Mouse (Mus musculus) G1E (cell line): ENCODE results near the gene Cacna1c. TPM values are rescaled to one million over a fixed set of nuclear protein-coding genes. Genes with fewer than 3 reads are reported as not detected.

Experiments
- ATAC-seq: 2 replicates; pipeline ENCODE4 v1.8.0; 2016; ENCODE audit warnings: mild to moderate bottlenecking; ENCODE audit not compliant: insufficient number of reproducible peaks, poor library complexity, low FRiP score, severe bottlenecking; ENCODE audit errors: extremely low read depth
- DNase-seq: peaks from one replicate; pipeline ENCODE4 v3.0.0; 2012; ENCODE audit warnings: low spot score
- H3K27me3 ChIP-seq: 2 replicates; pipeline ENCODE4 v1.6.1; 2012; ENCODE audit warnings: mild to moderate bottlenecking, low read length, inconsistent platforms; ENCODE audit not compliant: insufficient read depth
- H3K36me3 ChIP-seq: replicated peaks from 2 replicates; pipeline ENCODE3; 2012; ENCODE audit warnings: mild to moderate bottlenecking, inconsistent platforms
- H3K4me1 ChIP-seq: 2 replicates; pipeline ENCODE4 v1.6.1; 2012; ENCODE audit warnings: low read depth, low read length, inconsistent platforms, mixed read lengths; ENCODE audit not compliant: insufficient read depth
- H3K4me3 ChIP-seq: 2 replicates; pipeline ENCODE4 v1.5.1; 2012; ENCODE audit warnings: low read depth, mild to moderate bottlenecking, inconsistent platforms, low read length, moderate library complexity, mixed read lengths
- H3K9me3 ChIP-seq: replicated peaks from 2 replicates; pipeline ENCODE4 v1.6.1; 2012; ENCODE audit warnings: inconsistent platforms
- CTCF ChIP-seq: IDR thresholded peaks from 2 replicates; pipeline ENCODE4 v1.5.1; 2012; ENCODE audit warnings: low read depth, low read length, inconsistent platforms, mixed read lengths
- GATA1 ChIP-seq: IDR thresholded peaks from 2 replicates; pipeline ENCODE4 v1.6.1; 2012; ENCODE audit warnings: borderline replicate concordance, low read length, inconsistent platforms, mixed read lengths
- GATA2 ChIP-seq: IDR thresholded peaks from 2 replicates; pipeline ENCODE4 v1.6.1; 2012; ENCODE audit warnings: low read depth, low read length, inconsistent platforms, borderline replicate concordance
- POLR2AphosphoS5 ChIP-seq: IDR thresholded peaks from 2 replicates; pipeline ENCODE4 v1.6.1; 2012; ENCODE audit warnings: low read depth, low read length, inconsistent platforms; ENCODE audit not compliant: insufficient replicate concordance
- TAL1 ChIP-seq: conservative IDR thresholded peaks from 2 replicates; pipeline ENCODE4 v1.6.1; 2012; ENCODE audit warnings: low read depth, low read length, inconsistent platforms, mixed read lengths
- polyA plus RNA-seq: library from polyadenylated mRNA; stranded (reverse); fragments of >175 nt; gene quantifications from 2 replicates; pipeline ENCODE4 v1.2.3, GENCODE M21; 2012
- total RNA-seq, 2 experiments: library from RNA; stranded (forward) in 1 of 2; stranded (reverse) in 1 of 2; fragments of 200-1000 nt in 1 of 2; fragments of >200 nt in 1 of 2; fragmentation: Nextera tagmentation in 1 of 2; gene quantifications; 2 replicates each; pipeline ENCODE4 v1.2.3; 2014 to 2017

The Cacna1c gene
- total and polyA plus RNA-seq, 3 experiments = 0.11 TPM; not detected in 2

GRCm38 (mm10) chr6:119118371-119118770, 77.8 kb downstream of the Cacna1c start:
- DNase-seq = no peak
- peaks cover 24% of the 10 kb centered on the region for H3K9me3 ChIP-seq

GRCm38 (mm10) chr6:119116290-119116689, 79.9 kb downstream of the Cacna1c start:
- Histone ChIP-seq H3K4me3 (no peak overlapping the region), H3K9me3 (peaks cover 24% of the 10 kb centered on the region), H3K27me3 (no peaks in the 10 kb centered on the region), H3K36me3 (no peaks in the 10 kb centered on the region), H3K4me1 (no peaks in the 10 kb centered on the region)
- no peak for ATAC-seq
- DNase-seq = no peak
- no peak for TF ChIP-seq TAL1
- no peak for TF ChIP-seq CTCF
- TF ChIP-seq GATA2 = no peak
- TF ChIP-seq GATA1 = no peak
- no peak for TF ChIP-seq POLR2AphosphoS5

More at GRCm38 (mm10) chr6:119118371-119118770, 77.8 kb downstream of the Cacna1c start:
- ATAC-seq = no peak
- no peaks in the 10 kb centered on the region for H3K36me3 ChIP-seq
- no peak overlapping the region for H3K4me3 ChIP-seq
- TF ChIP-seq GATA2 (no peak), GATA1 (no peak), TAL1 (no peak), POLR2AphosphoS5 (no peak), CTCF (no peak)
- no peaks in the 10 kb centered on the region for H3K4me1 ChIP-seq
- no peaks in the 10 kb centered on the region for H3K27me3 ChIP-seq

GRCm38 (mm10) chr6:119113362-119113761, 82.9 kb downstream of the Cacna1c start:
- Histone ChIP-seq H3K27me3 (no peaks in the 10 kb centered on the region), H3K36me3 (no peaks in the 10 kb centered on the region), H3K4me3 (no peak overlapping the region), H3K9me3 (peaks cover 41% of the 10 kb centered on the region), H3K4me1 (no peaks in the 10 kb centered on the region)
- DNase-seq (no peak), ATAC-seq (no peak)
- TF ChIP-seq GATA2 = no peak

GRCm38 (mm10) chr6:119110369-119110768, 85.8 kb downstream of the Cacna1c start:
- Histone ChIP-seq H3K4me1 (no peaks in the 10 kb centered on the region), H3K9me3 (peaks cover 58% of the 10 kb centered on the region), H3K36me3 (no peaks in the 10 kb centered on the region), H3K4me3 (no peak overlapping the region), H3K27me3 (no peaks in the 10 kb centered on the region)
- TF ChIP-seq GATA1 (no peak), TAL1 (no peak), GATA2 (no peak), CTCF (no peak), POLR2AphosphoS5 (no peak)
- no peak for ATAC-seq
- no peak for DNase-seq

GRCm38 (mm10) chr6:119108466-119109394, 87.5 kb downstream of the Cacna1c start:
- Histone ChIP-seq H3K36me3 (no peaks in the 10 kb centered on the region), H3K4me3 (no peak overlapping the region), H3K27me3 (no peaks in the 10 kb centered on the region), H3K9me3 (peaks cover 65% of the 10 kb centered on the region), H3K4me1 (no peaks in the 10 kb centered on the region)
- no peak for ATAC-seq
- DNase-seq = no peak
- TF ChIP-seq GATA1 (no peak), GATA2 (no peak), CTCF (no peak), POLR2AphosphoS5 (no peak), TAL1 (no peak)

- no peaks in the 10 kb centered on the region for H3K36me3 ChIP-seq
- no peaks in the 10 kb centered on the region for H3K27me3 ChIP-seq
- no peaks in the 10 kb centered on the region for H3K4me1 ChIP-seq
- no peak overlapping the region for H3K4me3 ChIP-seq
- TF ChIP-seq TAL1 (no peak), CTCF (no peak), GATA1 (no peak), POLR2AphosphoS5 (no peak), GATA2 (no peak)
- ATAC-seq (no peak), DNase-seq (no peak)
- H3K9me3 ChIP-seq = peaks cover 68% of the 10 kb centered on the region
Measured at GRCm38 (mm10) chr6:119107856-119108465, 88.3 kb downstream of the Cacna1c start.
